16 mouse cellular contexts compared by ENCODE assay signal in genomic region chr9:21379195-21379594, GRCm38 (mm10). TPM values are rescaled to one million over a fixed set of nuclear protein-coding genes. Genes with fewer than 3 reads are reported as not detected.
DNase-seq lines count a peak whose midpoint lies in the region; ATAC-seq lines count a peak whose summit lies in the region.
"Had no signal": no experiment of that assay in that cellular context is flagged by ENCODE, and none has a peak within 500 bp of the region (broad histone marks: within the 10 kb centered on the region; RNA-seq: fewer than 3 reads in every experiment).

No protein-coding gene starts in this region.

- 0 out of 2 replicates have a peak, but pooled peaks cover 2% of the 10 kb centered on the region for H3K36me3 ChIP-seq in neural tube, embryonic 13.5 days
- H3K36me3 ChIP-seq in splenic B cell, adult 2 months (ENCODE audit: control insufficient read depth, insufficient read depth, low read length, poor library complexity, severe bottlenecking) = peaks cover 10% of the 10 kb centered on the region; the same call in 1 of the 2 replicates

- 90% methylated on average over 3 of the region's 3 CpGs for WGBS in neural tube, embryonic 13.5 days

- no peak overlapping the region for H3K27ac ChIP-seq in neural tube, embryonic 13.5 days (replicated peaks)
- H3K27ac ChIP-seq: forebrain, embryonic 10.5 days; hindbrain, embryonic 10.5 days; limb, embryonic 13.5 days had no signal

- 0 out of 2 replicates have a peak overlapping the region, but pooled peaks have one; percentile 8 for H3K9ac ChIP-seq in neural tube, embryonic 13.5 days
- H3K9ac ChIP-seq: limb, embryonic 13.5 days had no signal

- H3K4me2 ChIP-seq in neural tube, embryonic 13.5 days = no peak overlapping the region
- H3K4me2 ChIP-seq: limb, embryonic 13.5 days had no signal

- no peak for DNase-seq in neural tube, embryonic 10.5 days (ENCODE audit: extremely low spot score, low spot score)
- DNase-seq in T-cell, adult 2 months (ENCODE audit: low spot score) = peak; percentile 43
- DNase-seq in splenic B cell, adult 2 months (ENCODE audit: low read depth, low spot score) = peak; percentile 34
- no peak for DNase-seq in right cerebral cortex, postnatal 10 days (ENCODE audit: low spot score in 2 of 2)
- no peak for DNase-seq in testis, postnatal 14 days (ENCODE audit: low spot score)
- DNase-seq: adrenal gland, adult 8-10 months; cerebellum, postnatal 10 days; kidney, adult 11 months; kidney, postnatal 25 days; lung, postnatal 10 days; midbrain, embryonic 14.5 days had no signal

- no peak for ATAC-seq in neural tube, embryonic 13.5 days (ENCODE audit: low read depth)
- peak; percentile 35 for ATAC-seq in inflammation-experienced regulatory T-cells, adult 6 months

- no peak overlapping the region for H3K4me3 ChIP-seq in neural tube, embryonic 13.5 days
- H3K4me3 ChIP-seq: forebrain, embryonic 10.5 days; hindbrain, embryonic 10.5 days; limb, embryonic 13.5 days had no signal

- H3K9me3 ChIP-seq in neural tube, embryonic 13.5 days = no peaks in the 10 kb centered on the region
- H3K9me3 ChIP-seq: forebrain, embryonic 10.5 days; hindbrain, embryonic 10.5 days; limb, embryonic 13.5 days had no signal

- H3K27me3 ChIP-seq in neural tube, embryonic 13.5 days = no peaks in the 10 kb centered on the region
- H3K27me3 ChIP-seq in splenic B cell, adult 2 months (ENCODE audit: control insufficient read depth, insufficient read depth, low read length, poor library complexity, severe bottlenecking) = no peaks in the 10 kb centered on the region
- H3K27me3 ChIP-seq: limb, embryonic 13.5 days had no signal

- H3K4me1 ChIP-seq in neural tube, embryonic 13.5 days (replicated peaks) = peaks cover 50% of the 10 kb centered on the region

RNA-seq across cellular contexts. Expression of gene Ilf3, which starts 11.5 kb away (rescaled TPM):
- 226 and 229 TPM in 2 replicates for polyA plus RNA-seq in neural tube, embryonic 13.5 days (2015; fragmentation: Nextera tagmentation; extraction: Ambion mirVana)
- 100 to 1,000 TPM in 2 of 3 experiments, 10 to 100 TPM in 1; 92.5 to 122 (median 122) TPM for polyA plus RNA-seq in inflammation-experienced regulatory T-cells, adult 6 months (2017; shearing (Covaris generic))

RNA-seq across cellular contexts. Expression of gene Qtrt1, which starts 32.4 kb away (rescaled TPM):
- 49.1 and 50.4 TPM in 2 replicates for polyA plus RNA-seq in neural tube, embryonic 13.5 days (2015; fragmentation: Nextera tagmentation; extraction: Ambion mirVana)
- 10 to 100 TPM; 26.2 to 49.8 (median 39.8) TPM for polyA plus RNA-seq in inflammation-experienced regulatory T-cells, adult 6 months (2017; shearing (Covaris generic))

RNA-seq across cellular contexts. Expression of gene Dnm2, which starts 45.5 kb away (rescaled TPM):
- 65.0 and 69.7 TPM in 2 replicates for polyA plus RNA-seq in neural tube, embryonic 13.5 days (2015; fragmentation: Nextera tagmentation; extraction: Ambion mirVana)
- 100 to 1,000 TPM in 1 of 3 experiments, 10 to 100 TPM in 2; 85.4 to 117 (median 97.6) TPM for polyA plus RNA-seq in inflammation-experienced regulatory T-cells, adult 6 months (2017; shearing (Covaris generic))

RNA-seq across cellular contexts. Expression of gene Slc44a2, which starts 58.7 kb away (rescaled TPM):
- 70.1 and 73.1 TPM in 2 replicates for polyA plus RNA-seq in neural tube, embryonic 13.5 days (2015; fragmentation: Nextera tagmentation; extraction: Ambion mirVana)
- polyA plus RNA-seq in inflammation-experienced regulatory T-cells, adult 6 months (2017; shearing (Covaris generic)) = 100 to 1,000 TPM; 125 to 263 (median 241) TPM

Comparison
In these comparisons a context has a peak if more than half of its experiments do, and no peak if none do; other contexts are left out.
1. DNase-seq: peak in T-cell, adult 2 months (single experiment) and splenic B cell, adult 2 months (single experiment); none in neural tube, embryonic 10.5 days (single experiment), right cerebral cortex, postnatal 10 days (0 of 2) and testis, postnatal 14 days (single experiment).